In genomic region chr6:119635629-119636028, GRCm38 (mm10) we compare ENCODE assay signal across 9 mouse cellular contexts.
DNase-seq lines count a peak whose midpoint lies in the region; ATAC-seq and TF ChIP-seq lines count a peak whose summit lies in the region.
"Had no signal": no experiment of that assay in that cellular context is flagged by ENCODE, and none has a peak within 500 bp of the region (broad histone marks: within the 10 kb centered on the region; RNA-seq: fewer than 3 reads in every experiment).

No protein-coding gene starts in this region.

- WGBS in lung, embryonic 15.5 days: 37% methylated on average over 2 of the region's 2 CpGs

- peaks cover 0 to 3% of the 10 kb centered on the region in 2 experiments; a peak in 1 of 4 replicates for H3K4me1 ChIP-seq in ES-E14 (ENCODE audit: control insufficient read depth in 2 of 2, insufficient read depth in 2 of 2, low read length in 2 of 2, poor library complexity in 1 of 2)
- H3K4me1 ChIP-seq in lung, embryonic 15.5 days: no peaks in the 10 kb centered on the region

- no peak overlapping the region for H3K9ac ChIP-seq in ES-E14 (ENCODE audit: insufficient read depth, low read depth, low read length, poor library complexity, severe bottlenecking)
- H3K9ac ChIP-seq in lung, embryonic 15.5 days: no peak overlapping the region

- no peak overlapping the region for H3K4me3 ChIP-seq in ES-E14 (ENCODE audit: insufficient read depth in 1 of 2, low read depth in 1 of 2, low read length in 2 of 2, poor library complexity in 1 of 2, severe bottlenecking in 1 of 2)
- H3K4me3 ChIP-seq in lung, embryonic 15.5 days: no peak overlapping the region

- no peaks in the 10 kb centered on the region for H3K27me3 ChIP-seq in lung, embryonic 15.5 days

- no peak overlapping the region for H3K4me2 ChIP-seq in lung, embryonic 15.5 days

- ATAC-seq in lung, embryonic 15.5 days (ENCODE audit: borderline replicate concordance, extremely low read depth, low FRiP score, low TSS enrichment): no peak; the same call in 1 of the 2 replicates
- ATAC-seq: hindbrain, postnatal 0 days had no signal

- in situ Hi-C loops in ES-E14 (cut with MboI; ENCODE audit: low sequenced_read_pairs in 2 of 2, unreplicated experiment in 2 of 2): no loop called here

- peak; percentile 7 to 26 for DNase-seq in adrenal gland, adult (ENCODE audit: inconsistent age in 2 of 2, low spot score in 1 of 2)
- no peak for DNase-seq in adrenal gland, postnatal 10 days
- peak; percentile 11 for DNase-seq in ES-E14 (ENCODE audit: low read depth, low spot score)
- peak; percentile 12 to 17 for DNase-seq in heart, postnatal 14 days
- no peak for DNase-seq in left cerebral cortex, postnatal 4 days
- no peak for DNase-seq in adrenal gland, postnatal 25 days
- no peak for DNase-seq in left cerebral cortex, adult 8-10 months (ENCODE audit: low spot score in 2 of 2)

- no peaks in the 10 kb centered on the region for H3K9me3 ChIP-seq in ES-E14 (ENCODE audit: control insufficient read depth, insufficient read depth, low read depth, low read length)
- H3K9me3 ChIP-seq in lung, embryonic 15.5 days: no peaks in the 10 kb centered on the region

- intact Hi-C loops in heart, postnatal 14 days (cut with DNase I): no loop called here
- intact Hi-C loops in left cerebral cortex, postnatal 4 days (cut with DNase I): no loop called here

- H3K36me3 ChIP-seq in ES-E14 (ENCODE audit: control insufficient read depth, insufficient read depth, low read length, poor library complexity, severe bottlenecking): no peaks in the 10 kb centered on the region
- H3K36me3 ChIP-seq in lung, embryonic 15.5 days: no peaks in the 10 kb centered on the region

- H3K27ac ChIP-seq in ES-E14 (ENCODE audit: insufficient read depth, low read depth, low read length, poor library complexity, severe bottlenecking): no peak overlapping the region
- H3K27ac ChIP-seq in lung, embryonic 15.5 days: 0 out of 2 replicates have a peak overlapping the region, but pooled peaks have one; percentile 3
- H3K27ac ChIP-seq: hindbrain, postnatal 0 days had no signal

TF ChIP-seq in ES-E14, 5 proteins besides CTCF, POLR2A, EP300 and RAD21:
- TF ChIP-seq MAFK (IDR thresholded peaks at IDR 0.05; ENCODE audit: insufficient read depth, low read depth, low read length) (peak; percentile 43; the same call in 1 of the 2 replicates), HCFC1 (IDR thresholded peaks at IDR 0.05; ENCODE audit: borderline replicate concordance, insufficient read depth, low read length) (no peak)

Comparison
In these comparisons a context has a peak if more than half of its experiments do, and no peak if none do; other contexts are left out.
1. DNase-seq: peak in adrenal gland, adult (2 of 2), ES-E14 (single experiment) and heart, postnatal 14 days (2 of 2); none in adrenal gland, postnatal 10 days (single experiment), left cerebral cortex, postnatal 4 days (single experiment), adrenal gland, postnatal 25 days (single experiment) and left cerebral cortex, adult 8-10 months (0 of 2).